Mouse (Mus musculus) urinary bladder, postnatal 10 days (tissue): ENCODE results near the gene Got2.

Experiments
- DNase-seq: peaks from one replicate; pipeline ENCODE4 v3.0.0; 2022; ENCODE audit warnings: low spot score

Got2 gene

DNA sequence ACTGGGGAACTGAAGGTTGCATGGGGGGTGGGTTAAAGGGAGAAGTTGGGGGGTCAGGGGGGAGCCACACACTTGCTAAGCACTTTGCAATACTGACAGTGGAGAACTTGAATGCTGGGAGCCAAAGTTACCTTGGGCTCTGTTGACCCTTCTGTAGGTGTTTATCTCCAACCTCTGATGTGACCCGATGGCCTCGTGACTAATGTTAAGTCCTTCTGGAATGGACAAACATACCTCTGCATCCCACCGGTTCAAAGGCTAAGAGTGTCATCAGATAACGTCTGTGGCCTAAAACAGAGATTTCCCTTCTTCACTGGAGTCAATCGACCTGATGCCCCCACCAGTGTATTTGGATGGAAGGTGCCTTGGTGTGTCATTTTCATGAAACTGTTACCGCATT, 67.1 kb downstream of the Got2 start:
- no peak for DNase-seq

DNA sequence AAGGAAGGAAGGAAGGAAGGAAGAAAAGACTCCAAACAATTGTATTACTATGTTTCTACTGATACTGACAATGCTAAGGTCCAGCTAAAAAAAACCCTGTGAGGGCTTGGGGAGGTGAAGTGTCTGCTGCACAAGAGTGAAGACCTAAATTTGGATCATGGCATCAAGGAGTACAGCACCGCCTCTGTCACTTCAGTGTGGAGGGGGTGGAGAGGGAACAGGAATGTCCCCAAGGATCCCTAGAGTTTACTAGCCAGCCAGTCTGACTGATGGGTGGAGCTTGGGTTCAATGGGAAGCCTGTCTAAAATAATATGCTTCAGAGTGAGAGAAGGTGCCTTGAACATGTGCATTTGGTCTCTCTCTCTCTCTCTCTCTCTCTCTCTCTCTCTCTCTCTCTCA, 70.1 kb downstream of the Got2 start:
- DNase-seq: no peak

DNA sequence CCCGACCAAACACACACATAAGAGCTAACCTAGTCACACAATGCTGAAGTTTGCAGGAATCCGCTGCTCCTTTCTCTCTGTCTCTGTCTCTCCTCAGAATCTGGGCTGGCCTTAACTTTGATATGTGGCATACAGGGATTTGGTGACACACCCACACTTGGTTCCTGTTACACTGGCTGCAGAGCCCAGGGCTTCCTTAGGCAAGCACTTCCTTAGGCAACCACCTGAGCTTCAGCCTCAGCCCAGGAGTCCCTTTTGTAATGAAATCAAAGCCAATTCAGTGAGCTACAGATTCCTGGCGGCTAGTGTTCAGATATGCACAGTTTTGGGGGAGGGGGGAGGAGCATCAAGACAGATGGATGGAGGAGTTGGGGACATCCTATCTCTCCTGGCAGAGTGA, 70.8 kb downstream of the Got2 start:
- DNase-seq: no peak

DNA sequence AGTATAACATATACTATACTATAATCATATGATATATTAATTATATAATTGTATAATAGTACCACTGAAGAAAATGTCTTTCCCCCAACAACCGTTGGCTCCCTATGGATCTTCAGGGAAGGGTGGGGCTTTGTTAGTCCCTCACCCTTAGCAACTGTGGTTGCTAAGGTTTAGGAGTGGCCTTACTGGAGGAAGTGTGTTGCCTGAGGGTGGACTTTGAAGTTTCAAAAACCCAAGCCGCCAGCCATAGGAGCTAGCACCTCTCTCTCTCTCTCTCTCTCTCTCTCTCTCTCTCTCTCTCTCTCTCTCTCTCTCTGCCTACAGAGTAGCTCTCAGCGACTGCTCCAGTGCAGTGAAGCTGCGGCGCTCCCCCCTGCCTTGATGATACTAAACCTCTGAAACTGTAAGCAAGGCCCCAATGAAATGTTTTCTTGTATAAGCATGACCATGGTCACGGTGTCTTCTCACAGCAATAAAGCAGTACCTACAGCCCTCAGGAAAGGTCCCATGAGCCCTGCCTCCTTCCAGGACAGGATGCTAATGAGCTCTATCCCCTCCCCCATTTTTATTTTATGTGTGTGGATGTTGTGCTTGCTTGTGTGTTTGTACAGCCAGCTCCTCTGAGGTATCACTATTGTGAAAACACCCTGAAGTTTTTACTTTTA, 72.2 kb downstream of the Got2 start:
- DNase-seq: no peak
